Mouse (Mus musculus) myocyte (in vitro differentiated cells): ENCODE measurements around the gene Meaf6.

Experiments
- E2F4 ChIP-seq: IDR thresholded peaks from one replicate; pipeline ENCODE4 v1.6.1; 2011; ENCODE audit warnings: mild to moderate bottlenecking, control low read depth, moderate library complexity; ENCODE audit not compliant: insufficient read depth
- MAX ChIP-seq: IDR thresholded peaks from one replicate; pipeline ENCODE4 v1.6.1; 2011; ENCODE audit warnings: low read depth, mild to moderate bottlenecking, control low read depth
- MYOD1 ChIP-seq, 3 experiments: IDR thresholded peaks; one replicate each; pipeline ENCODE4 v1.6.1; 2011; ENCODE audit warnings: control low read depth in 2 of 3, low read depth in 2 of 3, mild to moderate bottlenecking in 2 of 3, moderate library complexity in 1 of 3; ENCODE audit not compliant: insufficient read length in 2 of 3, control insufficient read depth in 1 of 3
- MYOG ChIP-seq, 3 experiments: IDR thresholded peaks; one replicate each; pipeline ENCODE4 v1.6.1; 2011; ENCODE audit warnings: control low read depth in 2 of 3, low read depth in 2 of 3, mild to moderate bottlenecking in 2 of 3; ENCODE audit not compliant: insufficient read length in 2 of 3, control insufficient read depth in 1 of 3, insufficient read depth in 1 of 3
- POLR2A ChIP-seq: IDR thresholded peaks from one replicate; pipeline ENCODE4 v1.6.1; 2011; ENCODE audit warnings: low read depth, mild to moderate bottlenecking, control low read depth, moderate library complexity; ENCODE audit not compliant: insufficient read length
- POLR2AphosphoS2 ChIP-seq: IDR thresholded peaks from one replicate; pipeline ENCODE4 v1.6.1; 2011; ENCODE audit warnings: low read depth, control low read depth; ENCODE audit not compliant: insufficient read length
- REST ChIP-seq: IDR thresholded peaks from one replicate; pipeline ENCODE4 v1.6.1; 2011; ENCODE audit warnings: mild to moderate bottlenecking, control low read depth, moderate library complexity; ENCODE audit not compliant: insufficient read depth, insufficient read length
- TCF12 ChIP-seq: IDR thresholded peaks from one replicate; pipeline ENCODE4 v1.6.1; 2011; ENCODE audit warnings: mild to moderate bottlenecking, control low read depth; ENCODE audit not compliant: poor library complexity, insufficient read depth, severe bottlenecking
- TCF3 ChIP-seq: IDR thresholded peaks from one replicate; pipeline ENCODE4 v1.6.1; 2011; ENCODE audit warnings: low read depth, control low read depth; ENCODE audit not compliant: insufficient read length
- USF1 ChIP-seq: IDR thresholded peaks from one replicate; pipeline ENCODE4 v1.6.1; 2011; ENCODE audit warnings: low read depth, mild to moderate bottlenecking, control low read depth, moderate library complexity

DNA sequence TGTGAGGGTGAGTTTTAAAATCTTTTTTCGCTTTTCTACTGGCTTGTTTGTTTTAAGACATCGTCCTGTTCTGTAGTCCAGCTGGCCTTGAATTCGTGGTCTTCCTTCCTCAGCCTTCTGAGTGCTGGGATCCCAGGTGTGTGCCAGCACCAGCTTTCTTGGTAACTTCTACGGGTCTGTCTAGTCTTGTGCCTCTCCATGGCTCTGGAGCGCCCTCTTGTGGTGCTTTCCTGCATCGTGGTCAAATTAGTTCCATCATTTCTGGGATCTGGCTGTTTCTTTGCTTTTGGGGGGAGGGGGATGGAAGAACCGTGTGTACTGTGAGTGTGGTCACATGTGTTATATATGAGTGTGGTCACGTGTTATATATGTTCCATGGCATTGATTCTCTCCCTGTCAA is 14.5 kb downstream of the Meaf6 start:
- TF ChIP-seq POLR2A (no peak), MYOG (IDR thresholded peaks at IDR 0.05; ENCODE audit: control insufficient read depth in 1 of 3, insufficient read depth in 1 of 3, insufficient read length in 2 of 3, low read depth in 2 of 3) (no peak), MAX (no peak), E2F4 (no peak), POLR2AphosphoS2 (no peak), USF1 (no peak), TCF12 (no peak), MYOD1 (IDR thresholded peaks at IDR 0.05; ENCODE audit: control insufficient read depth in 1 of 3, insufficient read length in 2 of 3, low read depth in 2 of 3) (no peak), TCF3 (no peak), REST (no peak)
